10 mouse cellular contexts compared by ENCODE assay signal in genomic region chr2:119558737-119559340, GRCm38 (mm10). TPM values are rescaled to one million over a fixed set of nuclear protein-coding genes. Genes with fewer than 3 reads are reported as not detected.
DNase-seq lines count a peak whose midpoint lies in the region; ATAC-seq and TF ChIP-seq lines count a peak whose summit lies in the region.
"Had no signal": no experiment of that assay in that cellular context is flagged by ENCODE, and none has a peak within 500 bp of the region (broad histone marks: within the 10 kb centered on the region; RNA-seq: fewer than 3 reads in every experiment).

No protein-coding gene starts in this region.

- no peak for TF ChIP-seq POLR2A in kidney, adult 2 months (IDR thresholded peaks at IDR 0.05; ENCODE audit: low read depth, low read length)

- H3K9me3 ChIP-seq in liver, embryonic 11.5 days (ENCODE audit: control insufficient read depth, low read length) = no peaks in the 10 kb centered on the region
- H3K9me3 ChIP-seq in hindbrain, embryonic 12.5 days (replicated peaks) = no peaks in the 10 kb centered on the region
- no peaks in the 10 kb centered on the region for H3K9me3 ChIP-seq in hindbrain, embryonic 14.5 days (ENCODE audit: control insufficient read depth, low read length)
- H3K9me3 ChIP-seq: midbrain, embryonic 10.5 days had no signal

- H3K9ac ChIP-seq in liver, embryonic 11.5 days (ENCODE audit: low read depth, low read length) = no peak overlapping the region
- H3K9ac ChIP-seq in hindbrain, embryonic 12.5 days = no peak overlapping the region
- H3K9ac ChIP-seq in hindbrain, embryonic 14.5 days = no peak overlapping the region

- TF ChIP-seq CTCF in kidney, adult 2 months (conservative IDR thresholded peaks at IDR 0.05; ENCODE audit: insufficient read depth, insufficient read length, low read depth, low read length) = no peak

- H3K27me3 ChIP-seq in kidney, adult 2 months (replicated peaks; ENCODE audit: control insufficient read depth, insufficient read depth, low read length) = no peaks in the 10 kb centered on the region
- H3K27me3 ChIP-seq in liver, embryonic 11.5 days (replicated peaks; ENCODE audit: control insufficient read depth, insufficient read depth, low read length) = no peaks in the 10 kb centered on the region
- no peaks in the 10 kb centered on the region for H3K27me3 ChIP-seq in splenic B cell, adult 2 months (ENCODE audit: control insufficient read depth, insufficient read depth, low read length, poor library complexity, severe bottlenecking)
- H3K27me3 ChIP-seq in hindbrain, embryonic 12.5 days = no peaks in the 10 kb centered on the region
- H3K27me3 ChIP-seq in hindbrain, embryonic 14.5 days (ENCODE audit: control insufficient read depth, insufficient read depth, low read length) = no peaks in the 10 kb centered on the region

- peak; percentile 49 for ATAC-seq in CD4-positive, CD25-positive, alpha-beta regulatory T cell, adult 4 months
- ATAC-seq in liver, embryonic 11.5 days (replicated peaks; ENCODE audit: low FRiP score) = no peak
- ATAC-seq in hindbrain, embryonic 12.5 days (ENCODE audit: low FRiP score) = no peak
- no peak for ATAC-seq in hindbrain, embryonic 14.5 days (ENCODE audit: low FRiP score)

- WGBS in kidney, adult 2 months = 45% methylated on average over 7 of the region's 7 CpGs
- 55% methylated on average over 7 of the region's 7 CpGs for WGBS in liver, embryonic 11.5 days
- WGBS in hindbrain, embryonic 12.5 days = 85% methylated on average over 7 of the region's 7 CpGs
- 81% methylated on average over 7 of the region's 7 CpGs for WGBS in hindbrain, embryonic 14.5 days

- peaks cover 15% of the 10 kb centered on the region for H3K4me1 ChIP-seq in kidney, adult 2 months (ENCODE audit: control insufficient read depth, insufficient read depth, low read length)
- H3K4me1 ChIP-seq in liver, embryonic 11.5 days (replicated peaks; ENCODE audit: control insufficient read depth, insufficient read depth, low read length) = peaks cover 9% of the 10 kb centered on the region
- H3K4me1 ChIP-seq in hindbrain, embryonic 12.5 days = no peaks in the 10 kb centered on the region
- no peaks in the 10 kb centered on the region for H3K4me1 ChIP-seq in hindbrain, embryonic 14.5 days (replicated peaks; ENCODE audit: control insufficient read depth, insufficient read depth, low read length)

- H3K27ac ChIP-seq in kidney, adult 2 months (ENCODE audit: insufficient read depth, low read depth, low read length) = peak overlapping the region; percentile 1; the same call in 1 of the 2 replicates
- H3K27ac ChIP-seq in liver, embryonic 11.5 days (ENCODE audit: low read depth, low read length) = no peak overlapping the region
- no peak overlapping the region for H3K27ac ChIP-seq in hindbrain, embryonic 12.5 days
- no peak overlapping the region for H3K27ac ChIP-seq in hindbrain, embryonic 14.5 days
- H3K27ac ChIP-seq: midbrain, embryonic 10.5 days had no signal

- DNase-seq in kidney, adult 2 months = no peak
- no peak for DNase-seq in kidney, postnatal 4 days
- DNase-seq in liver, embryonic 11.5 days (ENCODE audit: low spot score) = no peak
- peak; percentile 68 for DNase-seq in splenic B cell, adult 2 months (ENCODE audit: low read depth, low spot score)
- DNase-seq in layer of hippocampus, postnatal 10 days (ENCODE audit: low spot score in 2 of 2) = no peak
- no peak for DNase-seq in hindbrain, embryonic 14.5 days (ENCODE audit: low spot score)
- DNase-seq: adrenal gland, postnatal 25 days had no signal

- 0 out of 2 replicates have a peak overlapping the region, but pooled peaks have one; percentile 20 for H3K4me2 ChIP-seq in liver, embryonic 11.5 days
- no peak overlapping the region for H3K4me2 ChIP-seq in hindbrain, embryonic 12.5 days (replicated peaks)
- no peak overlapping the region for H3K4me2 ChIP-seq in hindbrain, embryonic 14.5 days (replicated peaks)

- H3K36me3 ChIP-seq in kidney, adult 2 months (ENCODE audit: control insufficient read depth, insufficient read depth, low read length) = no peaks in the 10 kb centered on the region; the same call in 1 of the 2 replicates
- no peaks in the 10 kb centered on the region for H3K36me3 ChIP-seq in liver, embryonic 11.5 days (ENCODE audit: control insufficient read depth, insufficient read depth, low read length)
- no peaks in the 10 kb centered on the region for H3K36me3 ChIP-seq in splenic B cell, adult 2 months (ENCODE audit: control insufficient read depth, insufficient read depth, low read length, poor library complexity, severe bottlenecking)
- H3K36me3 ChIP-seq in hindbrain, embryonic 12.5 days = peaks cover 7% of the 10 kb centered on the region; the same call in 1 of the 2 replicates
- peaks cover 10% of the 10 kb centered on the region for H3K36me3 ChIP-seq in hindbrain, embryonic 14.5 days (replicated peaks; ENCODE audit: control insufficient read depth, insufficient read depth)

- no peak overlapping the region for H3K4me3 ChIP-seq in kidney, adult 2 months (ENCODE audit: insufficient read depth, low read depth, low read length)
- H3K4me3 ChIP-seq in liver, embryonic 11.5 days (ENCODE audit: low read depth, low read length) = no peak overlapping the region
- H3K4me3 ChIP-seq in hindbrain, embryonic 12.5 days = no peak overlapping the region
- no peak overlapping the region for H3K4me3 ChIP-seq in hindbrain, embryonic 14.5 days (replicated peaks; ENCODE audit: low read length)
- H3K4me3 ChIP-seq: midbrain, embryonic 10.5 days had no signal

RNA-seq across cellular contexts. Expression of gene Chp1, which starts 11.3 kb away (rescaled TPM):
- polyA plus RNA-seq in kidney, adult 2 months (2012; rRNA removed) = 129 and 135 TPM in 2 replicates
- polyA plus RNA-seq in CD4-positive, CD25-positive, alpha-beta regulatory T cell, adult 4 months (2017; shearing (Covaris generic)) = 10 to 100 TPM; 75.5 to 85.2 TPM
- 40.1 and 42.2 TPM in 2 replicates for polyA plus RNA-seq in liver, embryonic 11.5 days (2014; fragmentation: Nextera tagmentation; extraction: Ambion mirVana)
- polyA plus RNA-seq in hindbrain, embryonic 12.5 days (2016; fragmentation: Nextera tagmentation; extraction: Ambion mirVana) = 61.3 and 65.4 TPM in 2 replicates
- 100 to 1,000 TPM; 116 to 119 TPM for total RNA-seq in layer of hippocampus, postnatal 10 days (2021)
- 58.5 and 59.1 TPM in 2 replicates for polyA plus RNA-seq in hindbrain, embryonic 14.5 days (2014; fragmentation: Nextera tagmentation; extraction: Ambion mirVana)

RNA-seq across cellular contexts. Expression of gene Exd1, which starts 11.4 kb away (rescaled TPM):
- 0.52 and 0.56 TPM in 2 replicates for polyA plus RNA-seq in kidney, adult 2 months (2012; rRNA removed)
- polyA plus RNA-seq in CD4-positive, CD25-positive, alpha-beta regulatory T cell, adult 4 months (2017; shearing (Covaris generic)) = under 1 TPM in 1 of 2 experiments, not detected in 1; 0.16 TPM
- polyA plus RNA-seq in liver, embryonic 11.5 days (2014; fragmentation: Nextera tagmentation; extraction: Ambion mirVana) = 0.25 and 0.29 TPM in 2 replicates
- polyA plus RNA-seq in hindbrain, embryonic 12.5 days (2016; fragmentation: Nextera tagmentation; extraction: Ambion mirVana) = 0.54 and 0.76 TPM in 2 replicates
- total RNA-seq in layer of hippocampus, postnatal 10 days (2021) = 1 to 10 TPM in 1 of 2 experiments, under 1 TPM in 1; 0.76 to 2.1 TPM
- 0.34 and 1.0 TPM in 2 replicates for polyA plus RNA-seq in hindbrain, embryonic 14.5 days (2014; fragmentation: Nextera tagmentation; extraction: Ambion mirVana)

RNA-seq across cellular contexts. Expression of gene Nusap1, which starts 59.3 kb away (rescaled TPM):
- polyA plus RNA-seq in kidney, adult 2 months (2012; rRNA removed) = 0.25 and 0.29 TPM in 2 replicates
- polyA plus RNA-seq in CD4-positive, CD25-positive, alpha-beta regulatory T cell, adult 4 months (2017; shearing (Covaris generic)) = 10 to 100 TPM in 1 of 2 experiments, 1 to 10 TPM in 1; 7.6 to 15.0 TPM
- polyA plus RNA-seq in liver, embryonic 11.5 days (2014; fragmentation: Nextera tagmentation; extraction: Ambion mirVana) = 76.5 and 88.3 TPM in 2 replicates
- polyA plus RNA-seq in hindbrain, embryonic 12.5 days (2016; fragmentation: Nextera tagmentation; extraction: Ambion mirVana) = 56.4 and 57.6 TPM in 2 replicates
- total RNA-seq in layer of hippocampus, postnatal 10 days (2021) = 1 to 10 TPM; 3.5 to 3.7 TPM
- 11.0 and 13.8 TPM in 2 replicates for polyA plus RNA-seq in hindbrain, embryonic 14.5 days (2014; fragmentation: Nextera tagmentation; extraction: Ambion mirVana)

RNA-seq across cellular contexts. Expression of gene Oip5, which starts 59.4 kb away (rescaled TPM):
- 0.38 and 0.75 TPM in 2 replicates for polyA plus RNA-seq in kidney, adult 2 months (2012; rRNA removed)
- 1 to 10 TPM; 2.6 to 4.6 TPM for polyA plus RNA-seq in CD4-positive, CD25-positive, alpha-beta regulatory T cell, adult 4 months (2017; shearing (Covaris generic))
- 42.0 and 47.7 TPM in 2 replicates for polyA plus RNA-seq in liver, embryonic 11.5 days (2014; fragmentation: Nextera tagmentation; extraction: Ambion mirVana)
- polyA plus RNA-seq in hindbrain, embryonic 12.5 days (2016; fragmentation: Nextera tagmentation; extraction: Ambion mirVana) = 17.7 and 22.6 TPM in 2 replicates
- total RNA-seq in layer of hippocampus, postnatal 10 days (2021) = 1 to 10 TPM; 3.6 to 4.8 TPM
- 3.2 and 6.1 TPM in 2 replicates for polyA plus RNA-seq in hindbrain, embryonic 14.5 days (2014; fragmentation: Nextera tagmentation; extraction: Ambion mirVana)
